Mouse (Mus musculus) monocyte, adult 2 months (primary cell): Measurements from ENCODE around the gene Il21r.

ENCODE experiments used
- DNase-seq, 2 experiments: peaks; one replicate each; pipeline ENCODE4 v3.0.0; 2022; ENCODE audit warnings: low spot score in 2 of 2, low read depth in 1 of 2

The Il21r gene

GRCm38 (mm10) chr7:125637220-125638140 is 34.3 kb downstream of the Il21r start:
- DNase-seq, result no peak

- DNase-seq, result no peak
These were observed 35.1 kb downstream of the Il21r start for GRCm38 (mm10) chr7:125638376-125638775.

GRCm38 (mm10) chr7:125638870-125639386 is 35.7 kb downstream of the Il21r start:
- peak; percentile 11 to 63 for DNase-seq

DNA sequence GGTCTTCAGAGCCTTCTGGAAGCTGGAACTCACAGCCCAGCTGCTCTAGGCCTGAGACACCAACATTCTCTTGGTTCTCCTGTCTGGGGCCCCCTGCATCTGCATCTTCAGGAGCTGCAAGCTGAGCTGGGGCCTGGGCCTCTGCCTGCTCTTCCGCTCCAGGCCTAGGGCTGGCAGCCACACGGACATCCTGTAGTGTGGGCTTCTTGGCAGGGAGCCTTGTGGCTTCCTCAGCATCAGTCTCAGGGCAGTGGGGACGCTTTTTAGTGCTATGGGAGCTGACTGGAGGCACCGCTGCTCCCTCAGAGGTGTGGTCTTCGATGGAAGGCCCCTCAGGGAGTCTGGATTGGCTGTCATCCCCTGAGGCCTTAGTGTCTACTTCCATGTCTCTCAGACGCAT is 40.7 kb downstream of the Il21r start:
- DNase-seq, result no peak

- DNase-seq, result no peak
These were observed 42.2 kb downstream of the Il21r start for GRCm38 (mm10) chr7:125645413-125645812.

DNA sequence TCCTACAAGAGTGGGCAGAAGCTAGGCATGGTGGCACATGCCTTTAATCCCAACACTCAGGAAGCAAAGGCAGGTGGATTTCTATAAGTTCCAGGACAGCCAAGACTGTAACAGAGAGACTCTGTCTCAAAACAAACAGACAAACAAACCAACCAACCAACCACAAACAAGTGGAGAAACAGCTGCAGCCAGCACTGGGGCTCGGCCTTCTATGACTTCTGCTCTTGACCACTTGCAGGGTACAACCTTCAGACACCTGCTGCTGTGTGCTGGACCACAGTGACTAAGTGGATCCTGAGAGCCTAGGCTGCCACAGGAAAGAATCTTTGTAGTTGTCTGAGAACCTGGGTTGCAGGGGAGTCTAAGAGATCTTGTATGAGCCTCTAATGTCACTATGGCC is 45.8 kb downstream of the Il21r start:
- no peak for DNase-seq

GRCm38 (mm10) chr7:125657511-125657910 is 54.3 kb downstream of the Il21r start:
- no peak for DNase-seq

DNA sequence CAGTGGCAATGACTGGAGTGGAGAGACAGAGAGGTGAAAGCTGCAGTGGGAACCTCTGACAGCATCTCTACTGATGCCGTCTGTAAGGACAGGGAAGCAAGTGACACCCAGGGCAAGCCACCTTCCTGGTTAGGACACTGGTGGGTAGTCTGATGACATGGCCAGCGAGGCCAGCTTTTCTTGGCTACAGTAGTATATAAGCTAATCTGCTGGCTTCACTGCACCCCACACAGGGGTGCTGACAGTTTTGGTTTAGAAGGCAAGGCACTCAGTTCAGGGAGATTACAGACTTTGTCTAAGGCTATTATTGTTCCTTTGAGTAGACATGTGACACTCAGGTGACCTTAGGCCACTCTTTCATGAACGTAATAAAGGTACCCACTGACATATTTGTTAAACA is 60.4 kb downstream of the Il21r start:
- no peak for DNase-seq

DNA sequence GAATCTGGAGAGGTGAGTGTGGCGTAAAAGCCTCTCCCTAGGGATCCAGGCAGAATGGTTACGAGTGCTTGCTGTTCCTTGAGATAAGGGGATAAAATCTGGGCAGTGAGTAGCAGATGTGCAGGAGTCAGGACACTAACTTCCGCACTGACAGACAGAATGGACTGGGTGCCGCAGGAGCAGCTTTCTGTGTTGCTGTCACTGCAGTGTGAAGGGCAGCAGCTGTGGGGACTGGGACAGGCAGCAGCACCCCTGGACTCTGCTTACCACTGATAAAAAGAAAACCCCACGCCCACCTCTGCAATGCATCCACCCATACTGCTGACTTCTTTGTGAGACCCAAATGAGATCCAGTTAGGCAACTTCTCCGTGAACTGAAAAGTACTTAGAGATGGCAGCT is 67.6 kb downstream of the Il21r start:
- DNase-seq, result no peak

DNA sequence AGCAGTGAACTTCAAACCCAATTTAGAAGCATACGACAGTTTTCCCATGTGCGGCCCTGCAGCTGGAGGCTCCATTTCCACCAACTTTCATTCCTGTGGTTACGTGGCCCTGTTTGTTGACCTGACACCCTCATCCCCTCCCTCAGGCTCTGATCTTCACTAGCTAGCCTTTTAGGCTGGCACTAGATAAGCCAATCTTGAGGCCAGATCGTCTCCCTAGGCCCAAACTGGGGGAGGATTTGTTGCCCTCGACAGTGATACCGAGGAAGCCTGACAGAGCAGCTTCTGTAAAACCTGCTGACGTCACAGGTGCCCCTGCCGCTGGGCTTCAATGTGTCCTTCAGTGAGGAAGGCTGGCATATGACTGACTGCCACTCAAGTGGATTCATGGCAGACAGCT is 68.2 kb downstream of the Il21r start:
- DNase-seq, result no peak

DNA sequence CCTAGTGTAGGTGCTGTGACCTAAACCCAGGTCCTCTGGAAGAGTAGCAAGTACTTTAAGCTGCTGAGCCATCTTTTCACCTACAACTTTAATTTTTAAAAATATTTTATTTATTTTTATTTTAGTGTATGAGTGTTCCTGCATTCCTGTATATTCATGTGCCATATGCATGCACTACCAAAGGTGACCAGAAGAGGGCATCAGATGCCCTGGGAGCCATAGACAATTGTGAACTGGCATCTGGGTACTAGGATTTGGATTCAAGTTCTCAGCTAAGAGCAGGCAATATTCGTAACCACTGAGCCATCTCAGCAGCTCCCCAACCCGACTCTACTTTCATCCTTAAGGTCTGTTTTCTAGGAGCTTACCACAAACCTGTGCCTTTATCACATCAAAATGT is 71.7 kb downstream of the Il21r start:
- DNase-seq, result peak in 1 of 2 experiments; percentile 6

GRCm38 (mm10) chr7:125678756-125679155 is 75.5 kb downstream of the Il21r start:
- no peak for DNase-seq

GRCm38 (mm10) chr7:125679936-125680335 is 76.7 kb downstream of the Il21r start:
- no peak for DNase-seq
